Mouse (Mus musculus): ENCODE measurements around the gene Pms2. TPM values are rescaled to one million over a fixed set of nuclear protein-coding genes. Genes with fewer than 3 reads are reported as not detected.

Gene Pms2
- polyA plus RNA-seq (2016; fragmentation: Nextera tagmentation; extraction: Ambion mirVana) = 36.9 and 41.0 TPM in 2 replicates

- DNase-seq (ENCODE audit: low spot score) = peak; percentile 96
- Histone ChIP-seq H3K9me3 (no peaks in the 10 kb centered on the region), H3K27me3 (replicated peaks; ENCODE audit: low read depth, poor library complexity, severe bottlenecking) (no peaks in the 10 kb centered on the region), H3K27ac (replicated peaks) (peak within 1 kb of the TSS; percentile 86), H3K4me3 (peak within 1 kb of the TSS; percentile 64), H3K36me3 (replicated peaks) (peaks cover 56% of the 10 kb centered on the region), H3K4me1 (peaks cover 26% of the 10 kb centered on the region)
- under 1% methylated on average over 70 of the region's 70 CpGs for WGBS
Observed at GRCm38 (mm10) chr5:143909417-143910400, at the start of gene Pms2, which contains the start of gene Aimp2. Gene Pms2 (plus strand): TSS chr5:143909964. Gene Aimp2 (minus strand): TSS chr5:143909847.

GRCm38 (mm10) chr5:143871547-143872169 is 38.1 kb upstream of the Pms2 start:
- H3K4me3 ChIP-seq = no peak overlapping the region
- H3K9me3 ChIP-seq = no peaks in the 10 kb centered on the region
- DNase-seq (ENCODE audit: low spot score) = no peak
- WGBS = 90% methylated on average over 11 of the region's 11 CpGs
- H3K27me3 ChIP-seq (replicated peaks; ENCODE audit: low read depth, poor library complexity, severe bottlenecking) = no peaks in the 10 kb centered on the region
- H3K27ac ChIP-seq (replicated peaks) = no peak overlapping the region
- no peaks in the 10 kb centered on the region for H3K4me1 ChIP-seq
- peaks cover 52% of the 10 kb centered on the region for H3K36me3 ChIP-seq (replicated peaks)

GRCm38 (mm10) chr5:143874571-143874970 is 35.2 kb upstream of the Pms2 start:
- no peaks in the 10 kb centered on the region for H3K4me1 ChIP-seq
- no peak for DNase-seq (ENCODE audit: low spot score)
- 74% methylated on average over 4 of the region's 4 CpGs for WGBS
- no peak overlapping the region for H3K4me3 ChIP-seq
- no peaks in the 10 kb centered on the region for H3K9me3 ChIP-seq
- H3K27ac ChIP-seq (replicated peaks) = no peak overlapping the region
- H3K27me3 ChIP-seq (replicated peaks; ENCODE audit: low read depth, poor library complexity, severe bottlenecking) = no peaks in the 10 kb centered on the region
- peaks cover 81% of the 10 kb centered on the region for H3K36me3 ChIP-seq (replicated peaks)

- Histone ChIP-seq H3K4me1 (no peaks in the 10 kb centered on the region), H3K27ac (replicated peaks) (no peak overlapping the region), H3K27me3 (replicated peaks; ENCODE audit: low read depth, poor library complexity, severe bottlenecking) (no peaks in the 10 kb centered on the region), H3K4me3 (no peak overlapping the region), H3K9me3 (peaks cover 8% of the 10 kb centered on the region; the same call in 1 of the 2 replicates), H3K36me3 (replicated peaks) (peaks cover 99% of the 10 kb centered on the region)
- no peak for DNase-seq (ENCODE audit: low spot score)
- WGBS = 95% methylated on average over 3 of the region's 3 CpGs
Observed at GRCm38 (mm10) chr5:143885274-143885673, 24.5 kb upstream of the Pms2 start.

GRCm38 (mm10) chr5:143890741-143891140 is 19.0 kb upstream of the Pms2 start:
- Histone ChIP-seq H3K36me3 (replicated peaks) (peaks cover 94% of the 10 kb centered on the region), H3K9me3 (peaks cover 4% of the 10 kb centered on the region; the same call in 1 of the 2 replicates), H3K27ac (replicated peaks) (no peak overlapping the region), H3K4me1 (no peaks in the 10 kb centered on the region), H3K27me3 (replicated peaks; ENCODE audit: low read depth, poor library complexity, severe bottlenecking) (no peaks in the 10 kb centered on the region), H3K4me3 (no peak overlapping the region)
- no peak for DNase-seq (ENCODE audit: low spot score)
- 85% methylated on average over 6 of the region's 6 CpGs for WGBS

- Histone ChIP-seq H3K4me1 (no peaks in the 10 kb centered on the region), H3K9me3 (no peaks in the 10 kb centered on the region), H3K27ac (replicated peaks) (no peak overlapping the region), H3K36me3 (replicated peaks) (peaks cover 89% of the 10 kb centered on the region), H3K27me3 (replicated peaks; ENCODE audit: low read depth, poor library complexity, severe bottlenecking) (no peaks in the 10 kb centered on the region), H3K4me3 (no peak overlapping the region)
- 75% methylated on average over 9 of the region's 9 CpGs for WGBS
- no peak for DNase-seq (ENCODE audit: low spot score)
Observed at GRCm38 (mm10) chr5:143892255-143892886, 17.4 kb upstream of the Pms2 start.

- Histone ChIP-seq H3K36me3 (replicated peaks) (peaks cover 89% of the 10 kb centered on the region), H3K27me3 (replicated peaks; ENCODE audit: low read depth, poor library complexity, severe bottlenecking) (no peaks in the 10 kb centered on the region)
- 88% methylated on average over 5 of the region's 5 CpGs for WGBS
Observed at GRCm38 (mm10) chr5:143893396-143893795, 16.4 kb upstream of the Pms2 start.

GRCm38 (mm10) chr5:143897635-143898330 is 12.0 kb upstream of the Pms2 start, which contains the start of gene Ankrd61:
Gene Ankrd61 (minus strand): TSS chr5:143897685.
- no peak for DNase-seq (ENCODE audit: low spot score)
- H3K4me3 ChIP-seq = no peak within 1 kb of the TSS
- H3K4me1 ChIP-seq = no peaks in the 10 kb centered on the region
- H3K27me3 ChIP-seq (replicated peaks; ENCODE audit: low read depth, poor library complexity, severe bottlenecking) = no peaks in the 10 kb centered on the region
- no peak within 1 kb of the TSS for H3K27ac ChIP-seq (replicated peaks)
- H3K36me3 ChIP-seq (replicated peaks) = peaks cover 89% of the 10 kb centered on the region
- no peaks in the 10 kb centered on the region for H3K9me3 ChIP-seq
- 85% methylated on average over 14 of the region's 14 CpGs for WGBS

More at GRCm38 (mm10) chr5:143893396-143893795, 16.4 kb upstream of the Pms2 start:
- DNase-seq (ENCODE audit: low spot score) = no peak
- Histone ChIP-seq H3K9me3 (no peaks in the 10 kb centered on the region), H3K4me1 (no peaks in the 10 kb centered on the region), H3K27ac (replicated peaks) (no peak overlapping the region), H3K4me3 (no peak overlapping the region)

- Histone ChIP-seq H3K27me3 (replicated peaks; ENCODE audit: low read depth, poor library complexity, severe bottlenecking) (no peaks in the 10 kb centered on the region), H3K4me3 (no peak overlapping the region), H3K4me1 (no peaks in the 10 kb centered on the region), H3K9me3 (no peaks in the 10 kb centered on the region), H3K27ac (replicated peaks) (no peak overlapping the region), H3K36me3 (replicated peaks) (peaks cover 99% of the 10 kb centered on the region)
- 87% methylated on average over 3 of the region's 3 CpGs for WGBS
- no peak for DNase-seq (ENCODE audit: low spot score)
Observed at GRCm38 (mm10) chr5:143902111-143902510, 7.7 kb upstream of the Pms2 start.

GRCm38 (mm10) chr5:143903813-143904212 is 6.0 kb upstream of the Pms2 start:
- Histone ChIP-seq H3K27me3 (replicated peaks; ENCODE audit: low read depth, poor library complexity, severe bottlenecking) (no peaks in the 10 kb centered on the region), H3K9me3 (no peaks in the 10 kb centered on the region), H3K4me3 (no peak overlapping the region), H3K4me1 (peaks cover 17% of the 10 kb centered on the region), H3K27ac (replicated peaks) (no peak overlapping the region), H3K36me3 (replicated peaks) (peaks cover 93% of the 10 kb centered on the region)
- WGBS = 89% methylated on average over 4 of the region's 4 CpGs
- no peak for DNase-seq (ENCODE audit: low spot score)

GRCm38 (mm10) chr5:143906429-143906828 is 3.3 kb upstream of the Pms2 start:
- no peaks in the 10 kb centered on the region for H3K27me3 ChIP-seq (replicated peaks; ENCODE audit: low read depth, poor library complexity, severe bottlenecking)
- H3K27ac ChIP-seq (replicated peaks) = no peak overlapping the region
- H3K4me1 ChIP-seq = peaks cover 26% of the 10 kb centered on the region
- no peaks in the 10 kb centered on the region for H3K9me3 ChIP-seq
- 90% methylated on average over 8 of the region's 8 CpGs for WGBS
- H3K4me3 ChIP-seq = no peak overlapping the region
- peaks cover 67% of the 10 kb centered on the region for H3K36me3 ChIP-seq (replicated peaks)
- no peak for DNase-seq (ENCODE audit: low spot score)

GRCm38 (mm10) chr5:143908926-143909325 is 838 bp upstream of the Pms2 start:
- peak overlapping the region; percentile 86 for H3K27ac ChIP-seq (replicated peaks)
- DNase-seq (ENCODE audit: low spot score) = no peak
- WGBS = 3% methylated on average over 9 of the region's 9 CpGs
- no peaks in the 10 kb centered on the region for H3K9me3 ChIP-seq
- no peaks in the 10 kb centered on the region for H3K27me3 ChIP-seq (replicated peaks; ENCODE audit: low read depth, poor library complexity, severe bottlenecking)
- peaks cover 58% of the 10 kb centered on the region for H3K36me3 ChIP-seq (replicated peaks)
- H3K4me1 ChIP-seq = peaks cover 26% of the 10 kb centered on the region
- H3K4me3 ChIP-seq = peak overlapping the region; percentile 64
